Mouse (Mus musculus): ENCODE measurements around the gene Ptprz1. TPM values are rescaled to one million over a fixed set of nuclear protein-coding genes. Genes with fewer than 3 reads are reported as not detected.

Gene Ptprz1
- 18.5 and 30.2 TPM in 2 replicates for polyA plus RNA-seq (2016; fragmentation: Nextera tagmentation; extraction: Ambion mirVana)

- Histone ChIP-seq H3K4me1 (peaks cover 36% of the 10 kb centered on the region), H3K4me3 (peak within 1 kb of the TSS; percentile 77), H3K9me3 (replicated peaks) (no peaks in the 10 kb centered on the region), H3K27me3 (ENCODE audit: low read depth, poor library complexity, severe bottlenecking) (peaks cover 29% of the 10 kb centered on the region), H3K27ac (replicated peaks) (peak within 1 kb of the TSS; percentile 90), H3K36me3 (no peaks in the 10 kb centered on the region)
- peak; percentile 86 for DNase-seq (ENCODE audit: low spot score)
- WGBS = under 1% methylated on average over 44 of the region's 44 CpGs
Observed at GRCm38 (mm10) chr6:22874781-22875613, at the start of gene Ptprz1. Gene Ptprz1, plus strand, starts transcription at chr6:22875502.

- H3K36me3 ChIP-seq = no peaks in the 10 kb centered on the region
- no peak overlapping the region for H3K4me3 ChIP-seq
- no peaks in the 10 kb centered on the region for H3K27me3 ChIP-seq (ENCODE audit: low read depth, poor library complexity, severe bottlenecking)
- peak overlapping the region; percentile 80 for H3K27ac ChIP-seq (replicated peaks)
- DNase-seq (ENCODE audit: low spot score) = peak; percentile 33
- H3K4me1 ChIP-seq = peaks cover 26% of the 10 kb centered on the region
- WGBS = 16% methylated on average over 7 of the region's 7 CpGs
- no peaks in the 10 kb centered on the region for H3K9me3 ChIP-seq (replicated peaks)
Observed at GRCm38 (mm10) chr6:22833637-22834036, 41.7 kb upstream of the Ptprz1 start.

- WGBS = 67% methylated on average over 19 of the region's 19 CpGs
Observed at GRCm38 (mm10) chr6:22834100-22834970, 41.0 kb upstream of the Ptprz1 start.

GRCm38 (mm10) chr6:22875614-22876541 is 576 bp downstream of the Ptprz1 start:
- Histone ChIP-seq H3K36me3 (no peaks in the 10 kb centered on the region), H3K9me3 (replicated peaks) (no peaks in the 10 kb centered on the region), H3K4me3 (peak overlapping the region; percentile 77), H3K27ac (replicated peaks) (peak overlapping the region; percentile 90), H3K4me1 (peaks cover 36% of the 10 kb centered on the region), H3K27me3 (ENCODE audit: low read depth, poor library complexity, severe bottlenecking) (peaks cover 29% of the 10 kb centered on the region)
- 2% methylated on average over 45 of the region's 45 CpGs for WGBS
- DNase-seq (ENCODE audit: low spot score) = no peak

More at GRCm38 (mm10) chr6:22834100-22834970, 41.0 kb upstream of the Ptprz1 start:
- no peaks in the 10 kb centered on the region for H3K9me3 ChIP-seq (replicated peaks)
- no peaks in the 10 kb centered on the region for H3K27me3 ChIP-seq (ENCODE audit: low read depth, poor library complexity, severe bottlenecking)
- DNase-seq (ENCODE audit: low spot score) = peak; percentile 40
- H3K4me3 ChIP-seq = no peak overlapping the region
- H3K36me3 ChIP-seq = no peaks in the 10 kb centered on the region
- peaks cover 26% of the 10 kb centered on the region for H3K4me1 ChIP-seq
- peak overlapping the region; percentile 80 for H3K27ac ChIP-seq (replicated peaks)

- Histone ChIP-seq H3K9me3 (replicated peaks) (no peaks in the 10 kb centered on the region), H3K36me3 (peaks cover 3% of the 10 kb centered on the region; the same call in 1 of the 2 replicates), H3K27me3 (ENCODE audit: low read depth, poor library complexity, severe bottlenecking) (no peaks in the 10 kb centered on the region), H3K4me3 (no peak overlapping the region), H3K27ac (replicated peaks) (no peak overlapping the region), H3K4me1 (peaks cover 5% of the 10 kb centered on the region)
- no peak for DNase-seq (ENCODE audit: low spot score)
- WGBS = 93% methylated on average over 6 of the region's 6 CpGs
Observed at GRCm38 (mm10) chr6:22887978-22888377, 12.7 kb downstream of the Ptprz1 start.

GRCm38 (mm10) chr6:22889333-22889732 is 14.0 kb downstream of the Ptprz1 start:
- H3K4me1 ChIP-seq = no peaks in the 10 kb centered on the region
- H3K9me3 ChIP-seq (replicated peaks) = no peaks in the 10 kb centered on the region
- peaks cover 3% of the 10 kb centered on the region; the same call in 1 of the 2 replicates for H3K36me3 ChIP-seq
- H3K27me3 ChIP-seq (ENCODE audit: low read depth, poor library complexity, severe bottlenecking) = no peaks in the 10 kb centered on the region
- no peak overlapping the region for H3K4me3 ChIP-seq
- no peak overlapping the region for H3K27ac ChIP-seq (replicated peaks)
- DNase-seq (ENCODE audit: low spot score) = no peak
- whole genome bisulfite sequencing = 96% methylated on average over 8 of the region's 8 CpGs

- DNase-seq (ENCODE audit: low spot score) = no peak
- H3K27me3 ChIP-seq (ENCODE audit: low read depth, poor library complexity, severe bottlenecking) = no peaks in the 10 kb centered on the region
- 75% methylated on average over 3 of the region's 3 CpGs for WGBS
- H3K4me1 ChIP-seq = no peaks in the 10 kb centered on the region
- H3K9me3 ChIP-seq (replicated peaks) = no peaks in the 10 kb centered on the region
- H3K36me3 ChIP-seq = no peaks in the 10 kb centered on the region
- H3K4me3 ChIP-seq = no peak overlapping the region
- H3K27ac ChIP-seq (replicated peaks) = no peak overlapping the region
Observed at GRCm38 (mm10) chr6:22901983-22902382, 26.7 kb downstream of the Ptprz1 start.

- Histone ChIP-seq H3K4me3 (no peak overlapping the region), H3K36me3 (no peaks in the 10 kb centered on the region), H3K27ac (replicated peaks) (no peak overlapping the region), H3K4me1 (peaks cover 18% of the 10 kb centered on the region), H3K9me3 (replicated peaks) (no peaks in the 10 kb centered on the region), H3K27me3 (ENCODE audit: low read depth, poor library complexity, severe bottlenecking) (no peaks in the 10 kb centered on the region)
- no peak for DNase-seq (ENCODE audit: low spot score)
- WGBS = 81% methylated on average over 6 of the region's 6 CpGs
Observed at GRCm38 (mm10) chr6:22908510-22909256, 33.4 kb downstream of the Ptprz1 start.

- no peak for DNase-seq (ENCODE audit: low spot score)
- no peak overlapping the region for H3K4me3 ChIP-seq
- H3K27me3 ChIP-seq (ENCODE audit: low read depth, poor library complexity, severe bottlenecking) = no peaks in the 10 kb centered on the region
- peak overlapping the region; percentile 28; the same call in 1 of the 2 replicates for H3K27ac ChIP-seq (replicated peaks)
- peaks cover 18% of the 10 kb centered on the region for H3K4me1 ChIP-seq
- H3K36me3 ChIP-seq = no peaks in the 10 kb centered on the region
- WGBS = 51% methylated on average over 6 of the region's 6 CpGs
- no peaks in the 10 kb centered on the region for H3K9me3 ChIP-seq (replicated peaks)
Observed at GRCm38 (mm10) chr6:22909257-22909907, 34.1 kb downstream of the Ptprz1 start.

- Histone ChIP-seq H3K4me1 (peaks cover 18% of the 10 kb centered on the region), H3K36me3 (no peaks in the 10 kb centered on the region), H3K27ac (replicated peaks) (no peak overlapping the region), H3K27me3 (ENCODE audit: low read depth, poor library complexity, severe bottlenecking) (no peaks in the 10 kb centered on the region), H3K4me3 (no peak overlapping the region), H3K9me3 (replicated peaks) (0 out of 2 replicates have a peak, but pooled peaks cover under 1% of the 10 kb centered on the region)
- DNase-seq (ENCODE audit: low spot score) = no peak
- WGBS = 68% methylated on average over 4 of the region's 4 CpGs
Observed at GRCm38 (mm10) chr6:22909908-22910260, 34.6 kb downstream of the Ptprz1 start.

- Histone ChIP-seq H3K27ac (replicated peaks) (peak overlapping the region; percentile 75), H3K9me3 (replicated peaks) (no peaks in the 10 kb centered on the region), H3K27me3 (ENCODE audit: low read depth, poor library complexity, severe bottlenecking) (no peaks in the 10 kb centered on the region), H3K36me3 (no peaks in the 10 kb centered on the region), H3K4me1 (peaks cover 21% of the 10 kb centered on the region), H3K4me3 (no peak overlapping the region)
- no peak for DNase-seq (ENCODE audit: low spot score)
- 3% methylated on average over 1 of the region's 1 CpGs for WGBS
Observed at GRCm38 (mm10) chr6:22922880-22923279, 47.6 kb downstream of the Ptprz1 start.

All from midbrain, embryonic 10.5 days (tissue).